Mouse (Mus musculus) spleen, adult 12 weeks (tissue): ENCODE results near the gene Cirbp.

Experiments
- DNase-seq: peaks from one replicate; pipeline ENCODE4 v3.0.0; 2022; ENCODE audit warnings: low spot score

Gene Cirbp

DNA sequence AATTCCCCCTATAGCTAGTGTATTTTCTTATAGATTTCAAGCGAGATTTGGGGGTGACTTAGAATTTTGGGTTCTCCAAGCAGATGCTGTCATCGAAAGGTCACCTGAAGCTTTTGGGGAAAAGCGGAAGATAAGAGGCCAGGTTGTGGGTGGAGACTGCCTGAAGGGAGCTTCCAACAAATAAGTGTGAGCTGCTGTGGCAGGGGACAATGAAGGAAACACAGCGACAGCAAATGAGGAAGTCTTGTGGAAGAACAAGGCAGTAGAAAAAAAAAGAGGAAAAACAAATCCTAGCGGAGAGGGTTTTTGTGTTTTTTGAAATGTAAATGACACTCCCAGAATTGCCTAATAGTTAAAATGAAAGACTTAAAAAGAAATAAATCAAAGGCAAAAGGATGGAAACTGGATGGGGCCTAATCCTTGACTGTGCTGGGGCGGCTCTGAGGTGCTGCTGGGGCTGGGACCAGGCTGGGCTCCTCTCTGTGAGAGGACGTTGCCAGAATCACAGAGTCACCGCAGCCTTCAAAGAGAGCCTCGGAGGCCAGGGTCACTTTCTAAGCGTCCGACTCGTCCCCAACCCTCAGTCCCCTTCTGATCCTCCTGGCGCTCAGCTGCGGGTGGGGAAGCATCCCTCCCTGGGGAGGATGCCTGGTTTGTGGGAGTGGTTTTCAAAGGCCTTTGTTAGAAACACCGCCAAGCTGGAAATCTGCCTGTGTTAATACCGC lies 49.4 kb downstream of the Cirbp start:
- DNase-seq: no peak

DNA sequence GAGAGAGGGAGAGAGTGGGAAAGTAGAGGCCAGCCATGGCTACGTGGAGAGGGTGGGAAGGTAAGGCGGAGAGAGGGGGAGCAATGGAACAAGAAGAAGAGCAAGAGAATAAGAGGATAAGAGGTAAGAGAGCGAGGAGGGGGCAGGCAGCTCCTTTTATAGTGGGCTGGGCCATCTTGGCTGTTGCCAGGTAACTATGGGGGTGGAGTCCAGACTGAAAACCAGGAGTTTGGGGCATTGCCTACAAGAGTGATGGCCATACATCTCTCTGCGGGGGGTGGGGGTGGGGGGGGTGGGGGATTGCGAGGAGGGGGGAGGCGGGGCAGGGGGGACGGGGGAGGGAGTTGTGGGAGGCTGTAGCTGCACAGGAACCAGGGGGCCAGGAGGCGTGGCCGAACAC lies 54.9 kb downstream of the Cirbp start:
- DNase-seq: no peak
